Mouse (Mus musculus): ENCODE measurements around the gene Catsperg1.
"Not testable (repeated sequence)": the region's sequence is repeated elsewhere in the genome, so short reads cannot be mapped to it uniquely, and the experiment has no call there.

Catsperg1 gene

DNA sequence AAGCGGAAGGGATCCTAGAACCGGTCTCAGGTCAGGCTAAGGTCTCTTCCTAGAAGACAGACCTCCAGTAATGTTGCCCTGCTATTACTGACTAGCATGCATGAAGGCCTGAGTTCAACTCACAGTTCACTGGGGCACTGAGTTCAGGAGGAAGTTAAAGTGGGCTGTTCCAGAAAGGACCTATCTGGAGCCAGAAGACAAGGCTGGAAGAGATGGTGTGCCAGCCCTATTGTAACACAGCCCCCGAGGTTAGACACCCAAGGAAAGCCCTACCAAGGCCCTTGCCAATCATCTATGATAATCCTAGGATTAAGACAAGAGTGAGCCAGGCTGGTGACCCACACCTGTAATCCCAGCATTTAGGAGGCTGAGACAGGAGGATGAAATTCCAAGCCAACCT, 17.7 kb upstream of the Catsperg1 start:
- in situ Hi-C loops (cut with MboI, MseI), result no loop called here

DNA sequence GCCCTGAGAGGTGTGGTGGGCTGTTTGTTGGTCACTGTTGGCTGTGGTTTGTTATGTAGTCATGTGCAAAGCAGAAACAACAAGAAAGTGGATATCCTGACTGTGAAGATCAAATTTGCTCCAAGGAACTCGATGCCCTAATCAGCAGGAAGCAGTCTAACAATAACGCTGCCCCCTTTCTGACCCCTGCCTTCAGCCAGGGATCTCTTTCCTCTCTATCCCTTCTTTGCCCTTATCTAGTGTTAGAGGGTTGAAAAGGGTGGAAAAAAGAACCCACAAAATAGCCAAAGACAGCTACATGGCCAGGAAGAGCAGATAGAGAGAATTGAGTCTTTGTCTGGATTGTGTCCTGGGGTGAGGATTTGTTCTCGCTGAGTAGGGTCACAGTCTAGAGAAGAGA, 16.7 kb upstream of the Catsperg1 start:
- in situ Hi-C loops (cut with MboI, MseI), result no loop called here

DNA sequence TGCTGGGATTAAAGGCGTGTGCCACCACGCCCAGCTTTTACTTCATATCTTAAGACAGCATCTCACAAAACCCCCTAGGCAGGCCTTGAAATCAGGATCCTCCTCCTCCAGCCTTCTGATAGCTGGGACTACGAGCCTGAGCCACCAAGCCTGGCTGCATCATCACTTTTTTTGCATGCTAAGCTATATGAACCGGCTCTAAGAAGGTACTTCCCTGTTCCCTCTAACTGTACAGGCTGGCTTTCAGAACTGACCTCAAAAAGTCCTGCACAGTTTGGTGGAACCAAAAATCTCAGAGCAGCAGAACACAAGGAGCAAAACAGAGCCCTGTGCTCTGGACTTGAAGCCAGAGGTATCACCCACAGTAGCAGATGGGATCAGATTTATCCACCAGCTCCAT, 14.4 kb upstream of the Catsperg1 start:
- in situ Hi-C loops (cut with MboI, MseI), result no loop called here

DNA sequence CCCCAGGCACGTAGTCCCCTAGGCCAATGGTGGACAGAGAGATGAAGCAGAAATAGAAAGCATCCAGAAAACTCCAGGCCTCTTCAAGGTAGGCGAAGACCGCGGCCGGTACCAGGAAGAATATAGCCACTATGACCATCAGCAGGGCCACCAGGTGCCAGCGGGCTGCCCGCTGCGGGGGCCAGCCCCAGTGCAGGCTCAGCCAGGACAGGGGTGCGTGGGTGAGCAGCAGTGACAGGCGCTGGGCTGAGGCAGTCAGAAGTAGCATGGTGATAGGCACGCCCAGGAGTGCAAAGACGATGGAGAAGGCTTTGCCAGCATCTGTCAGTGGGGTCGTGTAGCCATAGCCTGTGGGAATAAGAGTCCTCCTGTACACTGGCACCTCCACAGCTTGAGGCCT, 11.7 kb upstream of the Catsperg1 start:
- in situ Hi-C loops (cut with MboI, MseI), result no loop called here

GRCm38 (mm10) chr7:29224756-29225394, 11.0 kb upstream of the Catsperg1 start:
- in situ Hi-C loops (cut with MboI, MseI), result no loop called here

DNA sequence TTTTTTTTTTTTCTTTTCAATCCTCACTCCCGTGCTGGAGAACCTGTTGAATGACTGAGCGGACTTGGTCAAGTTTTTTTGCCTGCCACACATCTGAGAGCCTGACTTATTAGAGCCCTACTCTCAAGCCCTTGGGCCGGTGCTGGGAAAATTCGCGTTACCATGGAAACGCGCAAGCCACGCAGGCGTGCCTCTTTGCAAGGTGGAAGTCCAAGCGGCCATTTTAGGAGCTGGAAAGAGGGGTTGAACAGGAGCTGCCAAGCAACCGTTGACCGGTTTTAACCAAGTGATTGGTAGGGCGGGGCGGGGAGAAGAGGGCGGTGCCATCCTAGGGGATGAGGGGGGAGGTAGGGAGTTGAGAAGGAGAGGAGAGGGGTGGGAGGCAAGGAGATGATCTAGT, 1.0 kb upstream of the Catsperg1 start:
- in situ Hi-C loops (cut with MboI, MseI), result loop anchor here (10.0 kb wide), 1 partner anchor 1880 kb away; the partner anchor contains the start of gene Ltbp4

- in situ Hi-C loops (cut with MboI, MseI), result loop anchor here (10.0 kb wide), 1 partner anchor 1879 kb away; the partner anchor contains the start of gene Ltbp4
Observed at GRCm38 (mm10) chr7:29214236-29214635, 401 bp upstream of the Catsperg1 start.

DNA sequence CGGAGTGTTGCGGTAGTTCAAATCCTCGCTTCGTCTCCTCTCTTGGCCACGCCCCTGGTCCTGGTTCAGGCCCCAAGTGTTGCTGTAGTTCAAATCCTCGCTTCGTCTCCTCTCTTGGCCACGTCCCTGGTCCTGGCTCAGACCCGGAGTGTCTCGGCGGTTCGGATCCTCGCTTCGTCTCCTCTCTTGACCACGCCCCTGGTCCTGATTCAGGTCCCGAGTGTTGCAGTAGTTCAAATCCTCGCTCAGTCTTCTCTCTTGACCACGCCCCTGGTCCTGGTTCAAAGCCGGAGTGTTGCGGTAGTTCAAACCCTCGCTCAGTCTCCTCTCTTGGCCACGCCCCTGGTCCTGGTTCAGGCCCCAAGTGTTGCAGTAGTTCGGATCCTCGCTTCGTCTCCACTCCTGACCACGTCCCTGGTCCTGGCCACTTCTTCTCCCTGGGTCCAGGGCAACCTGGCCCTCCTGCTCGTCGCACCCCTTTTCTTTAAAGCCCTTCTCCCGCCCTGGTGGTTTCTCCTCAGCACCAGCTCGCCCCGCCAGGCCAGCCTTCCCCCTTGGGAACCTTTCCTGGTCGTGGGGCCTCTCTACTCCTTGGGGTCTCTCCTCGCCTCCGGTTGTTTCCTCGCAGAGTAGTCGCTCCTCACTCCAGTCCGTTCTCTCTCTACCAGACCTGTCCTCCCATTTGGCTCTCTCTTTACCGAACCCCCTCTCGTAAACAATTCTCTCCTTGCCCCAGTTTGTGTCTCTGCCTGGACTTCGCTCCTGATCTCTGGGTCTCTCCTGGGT, 867 bp downstream of the Catsperg1 start:
- in situ Hi-C loops (cut with MboI, MseI), result loop anchor here (10.0 kb wide), 1 partner anchor 1878 kb away; the partner anchor contains the start of gene Ltbp4

- in situ Hi-C loops (cut with MboI, MseI), result loop anchor here (10.0 kb wide), 1 partner anchor 1877 kb away; the partner anchor contains the start of gene Ltbp4
Observed at GRCm38 (mm10) chr7:29212199-29212765, 1.6 kb downstream of the Catsperg1 start.

GRCm38 (mm10) chr7:29211415-29212198, 2.2 kb downstream of the Catsperg1 start:
- in situ Hi-C loops (cut with MboI, MseI), result loop anchor here (10.0 kb wide), 1 partner anchor 1877 kb away; the partner anchor contains the start of gene Ltbp4

- in situ Hi-C loops (cut with MboI, MseI), result loop anchor here (10.0 kb wide), 1 partner anchor 1876 kb away; the partner anchor contains the start of gene Ltbp4
Observed at GRCm38 (mm10) chr7:29211013-29211412, 2.8 kb downstream of the Catsperg1 start.

DNA sequence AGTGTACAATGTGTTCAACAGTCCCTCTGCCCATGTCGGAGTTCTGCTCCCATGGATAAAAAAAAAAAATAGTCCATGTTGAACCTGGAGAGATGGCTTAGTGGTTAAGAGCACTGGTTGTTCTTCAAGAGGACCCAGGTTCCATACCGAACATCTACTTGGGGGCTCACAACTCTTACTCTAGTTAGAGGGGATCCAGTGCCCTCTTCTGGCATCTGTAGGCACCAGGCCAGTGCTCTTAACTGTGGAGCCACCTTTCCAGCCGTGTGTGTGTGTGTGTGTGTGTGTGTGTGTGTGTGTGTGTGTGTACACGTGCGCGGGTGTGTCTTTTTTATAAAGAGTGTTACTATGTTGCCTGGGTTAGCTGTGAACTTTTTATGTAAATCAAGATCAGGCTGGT, 11.3 kb downstream of the Catsperg1 start:
- in situ Hi-C loops (cut with MboI, MseI), result no loop called here

DNA sequence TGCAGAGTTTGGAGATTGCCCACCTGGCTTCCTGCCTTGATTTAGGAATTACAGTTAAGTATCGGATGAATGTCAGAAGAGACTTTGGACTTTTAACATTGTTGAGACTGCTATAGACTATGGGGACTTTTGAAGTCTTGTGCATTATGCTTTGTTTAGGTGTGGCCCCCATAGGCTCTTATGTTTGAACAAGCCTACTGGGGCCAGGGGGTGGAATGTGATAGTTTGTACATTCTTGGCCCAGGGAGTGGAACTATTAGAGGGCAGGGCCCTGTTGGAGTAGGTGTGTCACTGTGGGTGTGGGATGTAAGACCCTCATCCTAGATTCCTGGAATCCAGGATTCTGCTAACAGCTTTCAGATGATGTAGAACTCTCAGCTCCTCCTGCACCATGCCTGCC, 19.6 kb downstream of the Catsperg1 start:
- in situ Hi-C loops (cut with MboI, MseI), result not testable (repeated sequence)

- in situ Hi-C loops (cut with MboI, MseI), result not testable (repeated sequence)
Observed at GRCm38 (mm10) chr7:29181323-29181722, 32.5 kb downstream of the Catsperg1 start.

DNA sequence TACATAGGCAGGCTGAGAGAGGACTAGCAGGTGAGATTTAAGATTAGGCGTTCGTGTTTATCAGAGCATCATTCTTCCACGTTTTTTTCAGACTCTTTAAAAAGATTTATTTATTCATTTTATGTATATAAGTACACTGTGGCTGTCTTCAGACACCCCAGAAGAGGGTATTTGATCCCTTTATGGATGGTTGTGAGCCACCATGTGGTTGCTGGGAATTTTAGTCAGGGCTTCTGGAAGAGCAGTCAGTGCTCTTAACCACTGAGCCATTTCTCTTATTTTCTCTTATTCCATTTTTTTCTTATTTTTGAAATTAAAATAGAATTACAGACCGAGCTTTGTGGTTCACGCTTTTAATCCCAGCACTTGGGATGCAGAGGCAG, 33.0 kb downstream of the Catsperg1 start:
- in situ Hi-C loops (cut with MboI, MseI), result no loop called here

GRCm38 (mm10) chr7:29180077-29180853, 33.6 kb downstream of the Catsperg1 start, which contains the start of gene Psmd8:
Gene Psmd8 (minus strand): TSS chr7:29180701.
- in situ Hi-C loops (cut with MboI, MseI), result no loop called here

DNA sequence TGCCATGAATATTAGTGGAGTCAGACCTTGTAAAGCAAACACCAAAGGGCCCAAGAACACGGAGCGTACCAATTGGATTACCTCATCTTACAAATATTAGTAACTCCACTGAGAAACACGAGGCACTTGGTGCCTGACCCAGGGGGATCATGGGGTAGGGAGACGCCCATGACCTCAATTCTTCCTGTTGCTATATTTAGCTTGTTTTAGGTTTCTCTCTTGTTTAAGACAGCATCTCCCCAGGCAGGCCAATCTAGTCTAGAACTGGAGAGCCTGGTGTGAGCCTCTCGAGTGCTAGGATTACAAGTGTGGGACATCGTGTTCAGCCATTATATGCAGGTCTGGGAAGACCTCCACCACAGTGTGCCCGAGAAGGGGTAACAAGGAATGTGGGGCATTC, 34.5 kb downstream of the Catsperg1 start:
- in situ Hi-C loops (cut with MboI, MseI), result no loop called here

DNA sequence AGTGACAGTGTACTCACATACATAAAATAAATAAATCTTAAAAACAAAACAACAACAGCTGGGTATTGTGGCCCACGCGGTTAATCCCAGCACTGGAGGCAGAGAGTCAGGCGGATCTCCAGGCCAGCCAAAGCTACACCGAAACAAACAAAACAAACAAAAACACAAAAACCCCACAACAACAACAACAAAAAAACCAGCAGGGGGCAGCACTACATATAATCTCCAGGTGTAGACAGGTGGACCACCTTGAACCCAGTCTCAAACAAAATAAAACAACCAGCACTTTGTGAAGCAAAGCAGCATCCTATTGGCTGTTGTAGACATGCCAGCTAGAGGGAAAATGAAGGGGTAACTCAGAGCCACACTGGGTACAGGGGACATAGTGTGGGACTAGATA, 35.7 kb downstream of the Catsperg1 start:
- in situ Hi-C loops (cut with MboI, MseI), result no loop called here

DNA sequence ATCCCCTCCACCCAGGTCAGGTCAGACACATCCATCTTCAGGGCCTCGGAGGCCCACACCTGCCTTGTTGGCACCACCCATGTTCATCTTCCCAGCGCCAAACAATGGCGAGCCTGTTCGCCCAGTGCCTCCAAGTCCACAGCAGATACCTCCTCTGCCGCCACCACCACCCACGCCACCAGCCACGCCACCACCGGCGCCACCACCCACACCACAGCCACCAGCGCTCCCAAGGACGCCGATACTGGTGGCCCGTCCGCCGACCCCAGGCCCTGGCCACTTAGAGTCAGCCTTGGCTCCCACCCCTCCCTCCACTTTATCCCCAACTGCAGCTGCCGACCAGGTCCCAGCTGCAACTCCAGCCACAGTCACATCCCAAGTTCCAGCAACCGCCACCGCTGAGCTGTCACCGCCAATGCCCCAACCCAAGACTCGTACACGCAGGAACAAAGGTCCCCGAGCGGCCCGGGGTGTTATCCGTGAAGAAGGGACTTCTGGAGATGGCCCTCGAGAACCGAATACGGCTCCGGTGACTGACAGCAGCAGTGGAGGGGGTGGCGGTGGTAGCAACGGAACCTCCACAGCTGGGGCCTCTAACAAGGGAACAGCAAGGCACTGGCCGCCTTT, 41.3 kb downstream of the Catsperg1 start:
- in situ Hi-C loops (cut with MboI, MseI), result no loop called here

DNA sequence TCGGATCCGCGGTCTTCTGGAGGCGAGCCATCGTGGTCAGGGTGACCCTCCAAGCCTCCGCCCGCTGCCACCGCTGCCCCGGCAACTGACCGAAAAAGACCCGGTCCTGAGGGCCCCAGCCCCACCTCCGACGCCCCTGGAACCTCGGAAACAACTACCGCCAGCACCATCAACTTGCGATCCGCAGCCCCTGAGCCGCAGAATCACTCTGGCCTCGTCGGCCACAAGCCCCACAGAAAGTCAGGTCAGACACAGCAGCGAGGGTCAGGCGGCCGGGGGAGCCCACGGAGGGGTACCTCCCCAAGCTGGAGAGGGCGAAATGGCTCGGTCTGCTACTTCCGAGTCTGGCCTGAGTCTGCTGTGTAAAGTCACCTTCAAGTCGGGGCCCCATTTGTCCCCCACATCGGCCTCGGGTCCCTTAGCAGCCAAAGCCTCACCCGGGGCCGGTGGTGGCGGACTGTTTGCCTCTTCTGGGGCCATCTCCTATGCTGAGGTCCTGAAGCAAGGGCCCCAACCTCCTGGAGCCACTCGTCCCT, 42.2 kb downstream of the Catsperg1 start:
- in situ Hi-C loops (cut with MboI, MseI), result no loop called here

Data from regulatory T cell (primary cell).